Mouse (Mus musculus): Measurements from ENCODE around the gene Dnm2.

DNA sequence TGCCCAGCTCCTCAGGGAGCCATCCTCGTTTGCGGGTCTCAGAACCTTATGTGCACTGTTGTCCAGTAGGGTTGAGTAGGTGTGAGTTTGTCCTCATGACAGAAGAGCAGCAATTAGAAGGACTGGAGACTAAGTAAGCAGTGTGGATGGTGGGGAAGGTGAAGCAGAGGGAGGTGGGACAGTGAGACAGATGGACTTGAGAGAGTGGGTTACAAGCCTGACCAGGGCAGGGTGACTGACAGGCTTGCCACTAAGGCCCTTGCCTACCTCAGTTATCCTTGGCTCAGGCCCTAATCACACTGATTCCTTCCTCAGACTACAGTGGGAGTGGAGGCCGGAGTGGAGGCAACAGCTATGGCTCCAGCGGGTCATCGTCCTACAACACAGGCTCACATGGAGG is 21.0 kb upstream of the Dnm2 start:
- no peak for TF ChIP-seq CTCF (IDR thresholded peaks at IDR 0.05; ENCODE audit: borderline replicate concordance, insufficient read depth, low read depth, low read length)
- no peak for TF ChIP-seq POLR2A (IDR thresholded peaks at IDR 0.05; ENCODE audit: borderline replicate concordance, insufficient read depth, low read length)
